8 mouse cellular contexts compared by ENCODE assay signal in genomic region chr13:83654889-83655769, GRCm38 (mm10).
DNase-seq lines count a peak whose midpoint lies in the region; ATAC-seq and TF ChIP-seq lines count a peak whose summit lies in the region.

No protein-coding gene starts in this region.

- intact Hi-C loops in left cerebral cortex, adult 2 months (cut with DNase I): loop anchor here (2.0 to 10.0 kb wide), 9 partner anchors 130 to 1888 kb away; no protein-coding TSS in a partner anchor

- peak overlapping the region; percentile 73 for H3K27ac ChIP-seq in left cerebral cortex, adult 2 months

- DNase-seq in WW6 (ENCODE audit: low read depth, low spot score): peak; percentile 28
- peak; percentile 85 to 93 for DNase-seq in cerebellum, postnatal 25 days
- peak; percentile 82 for DNase-seq in gastrocnemius, adult 18-20 months (ENCODE audit: low spot score)
- DNase-seq in left cerebral cortex, adult 2 months (ENCODE audit: extremely low spot score in 1 of 2, low spot score in 2 of 2): peak; percentile 81 to 84
- peak; percentile 94 for DNase-seq in right cerebral cortex, postnatal 14 days
- DNase-seq in urinary bladder, postnatal 4 days (ENCODE audit: low spot score in 2 of 2): peak; percentile 47 to 85

- H3K4me3 ChIP-seq in left cerebral cortex, adult 2 months: no peak overlapping the region

- ATAC-seq in inflammation-experienced regulatory T-cells, adult 6 months: peak; percentile 48
- ATAC-seq in megakaryocyte-erythroid progenitor cell, adult 5-6 weeks (replicated peaks; ENCODE audit: low FRiP score, low TSS enrichment, poor library complexity, severe bottlenecking): peak; percentile 72

- TF ChIP-seq CTCF in left cerebral cortex, adult 2 months (IDR thresholded peaks at IDR 0.05): peak; percentile 97

Comparison
In these comparisons a context has a peak if more than half of its experiments do, and no peak if none do; other contexts are left out.
1. DNase-seq: peak in every context shown above with its lines; median percentile 94 in right cerebral cortex, postnatal 14 days; 89 in cerebellum, postnatal 25 days; 82 in left cerebral cortex, adult 2 months; 82 in gastrocnemius, adult 18-20 months; 66 in urinary bladder, postnatal 4 days; 28 in WW6.